Mouse (Mus musculus): Measurements from ENCODE around the gene Tmem106a.

Tmem106a gene

DNA sequence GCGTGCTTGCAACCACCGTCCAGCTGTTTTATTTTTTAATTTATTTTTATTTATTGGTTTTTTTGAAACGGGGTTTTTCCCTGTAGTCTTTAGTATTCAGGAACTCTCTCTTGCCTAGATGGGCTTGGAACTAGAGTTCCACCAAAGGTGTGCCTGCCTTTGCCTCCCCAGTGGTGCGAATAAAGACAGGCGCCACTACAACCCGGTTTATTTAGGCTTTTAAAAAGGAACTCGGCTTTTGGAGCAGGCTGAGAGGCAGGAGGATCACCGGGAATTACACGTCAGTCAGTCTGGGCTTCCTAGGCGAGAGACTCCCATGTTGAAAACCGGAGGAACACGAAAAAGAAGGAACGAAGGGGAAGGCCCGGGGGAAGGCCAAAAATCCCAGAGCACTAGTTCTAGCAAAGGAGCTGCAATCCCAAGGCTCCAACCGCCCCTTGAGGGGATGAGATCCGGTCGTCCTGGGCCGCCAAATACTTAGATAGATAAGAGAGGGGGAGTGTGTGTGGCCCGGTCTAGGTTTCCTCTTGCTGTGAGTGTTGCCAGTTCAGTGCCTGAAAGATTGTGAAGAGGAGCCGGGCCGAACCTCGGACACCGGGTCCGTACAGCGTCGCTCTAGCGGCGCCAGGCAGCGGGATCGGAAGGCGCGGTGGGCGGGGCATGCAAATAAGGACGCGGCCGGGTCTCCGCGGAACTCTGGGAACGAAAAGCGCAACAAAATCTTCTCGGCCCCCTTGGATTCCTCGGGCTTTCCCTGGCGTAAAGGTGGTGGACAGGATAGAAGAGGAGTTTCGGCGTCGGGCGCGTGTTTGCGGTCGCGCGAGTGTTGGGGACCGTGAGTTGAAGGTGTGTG lies 59.0 kb downstream of the Tmem106a start:
- DNase-seq (ENCODE audit: low read depth) = peak; percentile 85

All from naive thymus-derived CD4-positive, alpha-beta T cell, adult 2 months (primary cell).